Comparison of ENCODE assay signal across 11 mouse cellular contexts in the genomic region with DNA sequence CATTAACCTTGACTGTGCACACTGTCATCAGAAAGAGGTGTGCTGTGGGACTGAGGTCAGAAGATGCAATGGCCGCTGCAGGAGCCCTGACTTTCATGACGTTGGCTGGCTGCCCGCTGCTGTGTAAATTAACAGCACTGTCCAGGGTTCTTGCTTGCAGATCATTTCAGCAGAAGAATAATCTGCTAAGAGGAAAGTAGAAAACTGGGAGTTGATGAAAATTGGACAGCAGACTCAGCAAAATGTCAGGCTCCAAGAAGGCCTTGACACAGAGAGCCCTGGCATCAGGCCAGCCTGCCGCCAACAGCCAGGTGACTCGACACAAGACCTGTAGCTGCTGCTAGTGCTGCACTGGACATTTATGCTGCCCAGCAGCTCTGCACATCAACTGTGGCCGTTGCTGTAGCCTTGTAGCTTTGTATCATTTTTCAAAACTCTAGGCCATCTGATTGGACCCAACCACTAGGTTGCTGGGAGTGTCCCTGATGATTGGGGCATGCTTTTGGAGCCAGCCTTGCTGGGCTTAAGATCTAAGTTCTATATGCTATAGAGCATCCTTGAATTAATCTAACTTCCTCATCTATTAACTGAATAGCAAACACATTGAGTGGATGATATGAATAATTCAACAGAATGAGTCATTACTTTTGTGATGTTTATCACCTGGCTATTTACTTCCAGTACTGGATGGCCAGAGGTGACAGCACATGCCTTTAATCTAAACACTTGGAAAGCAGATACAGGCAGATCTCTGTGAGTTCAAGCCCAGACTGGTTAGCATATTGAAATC. TPM values are rescaled to one million over a fixed set of nuclear protein-coding genes. Genes with fewer than 3 reads are reported as not detected.
DNase-seq lines count a peak whose midpoint lies in the region; ATAC-seq and TF ChIP-seq lines count a peak whose summit lies in the region.
"Had no signal": no experiment of that assay in that cellular context is flagged by ENCODE, and none has a peak within 500 bp of the region (broad histone marks: within the 10 kb centered on the region; RNA-seq: fewer than 3 reads in every experiment).

No protein-coding gene starts in this region.

- peak; percentile 36 for DNase-seq in liver, adult 2 months (ENCODE audit: extremely low read depth, low read depth, low spot score)
- peak; percentile 60 for DNase-seq in MN1 (ENCODE audit: low spot score)
- no peak for DNase-seq in layer of hippocampus, adult 8-10 months (ENCODE audit: low spot score in 2 of 2)
- DNase-seq in left cerebral cortex, adult 8-10 months (ENCODE audit: low spot score in 2 of 2), result no peak
- DNase-seq in thymus, postnatal 10 days (ENCODE audit: low spot score in 2 of 2), result no peak

- H3K4me2 ChIP-seq in liver, embryonic 12.5 days, result no peak overlapping the region
- no peak overlapping the region for H3K4me2 ChIP-seq in intestine, embryonic 15.5 days (replicated peaks)
- H3K4me2 ChIP-seq: heart, embryonic 12.5 days had no signal

- H3K9ac ChIP-seq in liver, adult 2 months (ENCODE audit: low read depth, low read length), result no peak overlapping the region
- no peak overlapping the region for H3K9ac ChIP-seq in liver, embryonic 12.5 days
- H3K9ac ChIP-seq in intestine, embryonic 15.5 days, result no peak overlapping the region
- H3K9ac ChIP-seq: heart, embryonic 12.5 days had no signal

- no peak for TF ChIP-seq CTCF in liver, adult 2 months (IDR thresholded peaks at IDR 0.05; ENCODE audit: low read depth, low read length)

- H3K4me3 ChIP-seq in liver, adult 2 months (ENCODE audit: insufficient read depth, low read depth, low read length), result no peak overlapping the region
- no peak overlapping the region for H3K4me3 ChIP-seq in liver, embryonic 12.5 days
- H3K4me3 ChIP-seq in intestine, embryonic 15.5 days (replicated peaks), result no peak overlapping the region
- H3K4me3 ChIP-seq: heart, embryonic 12.5 days had no signal

- H3K27ac ChIP-seq in liver, adult 2 months (replicated peaks; ENCODE audit: insufficient read depth, low read depth, low read length), result no peak overlapping the region
- no peak overlapping the region for H3K27ac ChIP-seq in liver, embryonic 12.5 days
- 0 out of 2 replicates have a peak overlapping the region, but pooled peaks have one; percentile 22 for H3K27ac ChIP-seq in intestine, embryonic 15.5 days
- H3K27ac ChIP-seq: macrophage had no signal

- H3K9me3 ChIP-seq in liver, embryonic 12.5 days (replicated peaks), result no peaks in the 10 kb centered on the region
- H3K9me3 ChIP-seq in intestine, embryonic 15.5 days, result no peaks in the 10 kb centered on the region
- H3K9me3 ChIP-seq: heart, embryonic 12.5 days had no signal

- no peaks in the 10 kb centered on the region for H3K27me3 ChIP-seq in liver, adult 2 months (ENCODE audit: control insufficient read depth, insufficient read depth, low read length)
- H3K27me3 ChIP-seq in liver, embryonic 12.5 days (replicated peaks), result no peaks in the 10 kb centered on the region
- no peaks in the 10 kb centered on the region for H3K27me3 ChIP-seq in intestine, embryonic 15.5 days (replicated peaks)
- H3K27me3 ChIP-seq: heart, embryonic 12.5 days; Patski had no signal

- no peaks in the 10 kb centered on the region for H3K36me3 ChIP-seq in liver, adult 2 months (ENCODE audit: control insufficient read depth, insufficient read depth, low read length)
- no peaks in the 10 kb centered on the region for H3K36me3 ChIP-seq in liver, embryonic 12.5 days
- no peaks in the 10 kb centered on the region for H3K36me3 ChIP-seq in intestine, embryonic 15.5 days
- H3K36me3 ChIP-seq: heart, embryonic 12.5 days had no signal

- H3K4me1 ChIP-seq in liver, adult 2 months (ENCODE audit: control insufficient read depth, insufficient read depth, low read length), result peaks cover 11% of the 10 kb centered on the region; the same call in 1 of the 2 replicates
- peaks cover 18% of the 10 kb centered on the region for H3K4me1 ChIP-seq in liver, embryonic 12.5 days
- peaks cover 13% of the 10 kb centered on the region for H3K4me1 ChIP-seq in intestine, embryonic 15.5 days (replicated peaks)

- TF ChIP-seq POLR2A in liver, adult 2 months (IDR thresholded peaks at IDR 0.05; ENCODE audit: extremely low read depth, insufficient read depth, low read length), result no peak

- 31% methylated on average over 6 of the region's 6 CpGs for WGBS in liver, adult 2 months
- WGBS in liver, embryonic 12.5 days (ENCODE audit: insufficient replicate concordance), result 74% methylated on average over 6 of the region's 6 CpGs
- WGBS in intestine, embryonic 15.5 days, result 52% methylated on average over 6 of the region's 6 CpGs

- no peaks in the 10 kb centered on the region for H3K79me2 ChIP-seq in liver, adult 2 months (ENCODE audit: control insufficient read depth, insufficient read depth, low read length)

- ATAC-seq in liver, embryonic 12.5 days, result no peak
- ATAC-seq in intestine, embryonic 15.5 days, result peak; percentile 45; the same call in 1 of the 2 replicates
- ATAC-seq in megakaryocyte progenitor cell, adult 5-6 weeks (replicated peaks; ENCODE audit: poor library complexity), result 0 out of 2 replicates have a peak, but pooled peaks have one; percentile 7
- ATAC-seq: Patski had no signal

RNA-seq across cellular contexts. Expression of a gene that starts 12.5 kb away (rescaled TPM):
- total RNA-seq in liver, adult 2 months (2014; rRNA removed), result 1.3 and 2.7 TPM in 2 replicates
- polyA plus RNA-seq in liver, adult 2 months (2012; rRNA removed), result 1.7 and 1.9 TPM in 2 replicates
- polyA plus RNA-seq in liver, embryonic 12.5 days (2016; fragmentation: Nextera tagmentation; extraction: Ambion mirVana), result 1.6 and 1.7 TPM in 2 replicates
- polyA plus RNA-seq in intestine, embryonic 15.5 days (2015; fragmentation: Nextera tagmentation; extraction: Ambion mirVana), result 16.6 and 18.9 TPM in 2 replicates
- 2.6 and 3.6 TPM in 2 replicates for total RNA-seq in megakaryocyte progenitor cell, adult 5-6 weeks (2015)
- 1.7 TPM in 2 replicates for total RNA-seq in megakaryocyte progenitor cell, adult 5-6 weeks (2017)
- 1 to 10 TPM; 1.3 to 2.3 (median 1.6) TPM for total RNA-seq in layer of hippocampus, adult 8-10 months (2022)
- under 1 TPM; 0.39 to 0.50 (median 0.44) TPM for total RNA-seq in left cerebral cortex, adult 8-10 months (2022)

Comparison
In these comparisons a context has a peak if more than half of its experiments do, and no peak if none do; other contexts are left out.
1. DNase-seq: peak in liver, adult 2 months (single experiment) and MN1 (single experiment); none in layer of hippocampus, adult 8-10 months (0 of 2), left cerebral cortex, adult 8-10 months (0 of 2) and thymus, postnatal 10 days (0 of 2).